Mouse (Mus musculus): ENCODE data around the gene Pitpnc1.

The Pitpnc1 gene

DNA sequence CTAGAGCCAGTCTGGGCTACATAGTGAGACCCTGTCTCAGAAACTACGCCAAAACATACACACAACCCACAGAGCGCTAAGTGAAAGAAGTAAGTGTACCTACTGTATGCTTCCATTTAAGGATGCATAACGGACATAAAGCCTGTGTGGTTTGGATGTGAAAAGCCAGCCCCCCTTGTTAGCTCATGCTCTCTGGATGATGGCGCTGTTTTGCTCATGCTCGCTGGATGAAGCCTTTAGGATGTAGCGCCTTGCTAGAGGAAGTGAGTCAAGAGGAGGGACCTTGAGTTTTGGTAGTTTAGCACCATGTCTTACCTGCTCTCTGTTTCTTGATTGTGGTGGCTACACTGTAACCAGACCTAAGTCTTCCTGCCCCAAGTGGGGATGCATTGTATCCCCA is 96.9 kb downstream of the Pitpnc1 start:
- DNase-seq (ENCODE audit: low spot score in 2 of 2), result no peak

DNA sequence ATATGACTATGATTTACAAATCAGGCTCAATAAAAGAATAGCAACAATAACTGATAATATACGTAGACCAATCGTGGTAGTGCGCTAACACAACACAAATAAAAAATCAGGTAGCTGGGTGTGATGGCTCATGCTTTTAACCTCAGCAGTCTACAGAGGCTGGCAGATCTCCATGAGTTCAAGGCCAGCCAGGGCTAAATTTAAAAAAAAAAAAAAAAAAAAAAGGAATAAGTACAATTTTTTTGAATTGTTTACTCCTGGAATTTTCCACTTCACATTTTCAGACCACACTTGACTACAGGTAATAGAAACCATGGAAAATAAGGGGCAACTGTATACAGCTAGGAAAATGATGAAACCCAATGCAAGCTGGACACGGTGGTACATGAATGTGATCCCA is 97.3 kb downstream of the Pitpnc1 start:
- no peak for DNase-seq (ENCODE audit: low spot score in 2 of 2)

DNA sequence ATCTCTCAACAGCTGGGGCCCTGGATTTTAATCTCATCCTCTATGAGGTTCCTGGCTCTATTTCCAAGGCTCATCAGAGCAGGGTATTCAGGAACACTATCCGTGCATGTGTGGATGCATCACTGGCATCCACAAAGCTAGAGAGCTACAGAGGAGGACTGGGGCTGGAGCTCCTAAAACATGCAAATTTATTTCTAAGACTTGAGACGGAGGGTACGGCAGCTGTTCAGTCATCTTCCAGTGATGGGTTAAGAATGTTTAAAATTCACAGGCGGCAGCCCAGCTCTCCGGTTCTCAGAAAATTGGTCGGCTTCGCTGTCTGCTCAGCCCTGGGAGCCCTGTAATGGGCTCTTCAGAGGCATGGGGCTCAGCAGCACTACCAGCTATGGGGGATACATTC is 97.8 kb downstream of the Pitpnc1 start:
- no peak for DNase-seq (ENCODE audit: low spot score in 2 of 2)

DNA sequence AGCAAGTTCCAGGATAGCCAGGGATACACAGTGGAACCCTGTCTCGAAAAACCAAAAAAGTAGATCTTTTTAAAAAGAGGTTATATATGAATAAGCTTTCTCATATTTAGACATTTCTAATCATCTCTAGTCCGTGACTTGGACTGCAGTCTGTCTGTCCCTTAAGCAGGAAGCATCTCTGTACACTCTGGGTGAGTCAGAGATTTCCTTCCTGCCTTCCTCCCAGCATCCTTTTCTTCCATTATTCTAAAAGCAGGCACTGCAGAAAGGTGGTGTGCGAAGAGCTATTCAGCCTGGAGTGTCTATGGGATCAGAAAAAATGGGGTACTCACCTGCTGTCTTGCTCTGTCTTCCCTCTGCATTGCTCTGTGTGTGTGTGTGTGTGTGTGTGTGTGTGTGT is 100.0 kb downstream of the Pitpnc1 start:
- no peak for DNase-seq (ENCODE audit: low spot score in 2 of 2)

DNA sequence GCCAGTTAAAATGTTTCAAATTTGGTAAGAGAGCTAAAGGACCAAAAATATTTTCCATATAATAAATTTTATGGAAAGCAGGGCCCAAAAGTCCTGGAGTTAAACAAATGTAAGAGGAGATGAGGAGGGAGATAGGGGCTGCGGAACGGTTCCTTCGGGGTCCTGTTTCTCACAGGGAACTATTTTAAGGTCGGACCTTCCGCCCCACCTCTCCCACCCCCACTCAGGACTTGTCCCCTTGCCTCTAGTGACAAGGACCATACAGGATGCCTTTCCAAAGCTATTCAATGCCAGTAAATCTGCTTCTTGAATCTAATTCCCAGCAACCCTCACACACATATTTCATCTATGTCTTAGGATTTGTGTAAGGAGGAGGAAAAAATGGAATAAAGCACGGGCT is 100.8 kb downstream of the Pitpnc1 start:
- no peak for DNase-seq (ENCODE audit: low spot score in 2 of 2)

DNA sequence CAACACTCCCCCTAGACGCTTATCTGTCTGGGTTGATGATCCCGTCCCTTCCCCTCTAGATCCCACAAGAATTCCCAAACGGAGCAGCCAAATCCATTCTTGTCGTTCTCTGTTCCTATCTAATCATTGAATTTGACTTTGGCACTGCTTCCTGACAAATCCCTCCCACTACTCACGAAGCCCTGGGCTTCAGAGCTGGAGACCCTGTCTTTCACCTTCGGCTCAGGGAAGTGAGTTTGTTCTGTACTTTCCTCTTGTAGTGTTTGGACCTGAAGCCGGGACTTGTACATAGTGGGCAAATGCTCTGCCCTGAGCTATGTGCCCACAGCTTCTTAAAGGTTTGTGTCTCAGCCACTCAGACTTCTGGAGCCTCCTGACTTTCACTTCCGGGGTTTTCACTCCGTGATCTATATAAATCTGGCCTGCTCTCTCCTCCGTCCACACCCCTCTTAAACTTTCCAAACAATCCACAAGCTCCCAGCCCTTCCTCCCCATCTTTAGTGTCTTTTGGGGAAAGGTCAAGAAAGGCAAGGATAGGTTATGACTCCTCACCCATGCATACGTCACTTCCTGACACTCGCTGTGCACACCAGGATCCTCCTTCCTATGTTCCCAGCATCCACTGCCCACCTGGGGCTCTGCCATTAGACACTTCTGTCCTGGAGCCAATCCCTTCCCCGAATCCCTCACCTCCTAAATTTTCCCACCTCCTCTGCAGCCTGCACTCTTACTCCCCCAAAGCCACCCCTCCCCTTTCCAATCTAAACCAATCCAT is 104.4 kb downstream of the Pitpnc1 start:
- DNase-seq (ENCODE audit: low spot score in 2 of 2), result no peak

- DNase-seq (ENCODE audit: low spot score in 2 of 2), result no peak
Observed at GRCm38 (mm10) chr11:107358695-107359094, 111.8 kb downstream of the Pitpnc1 start.

DNA sequence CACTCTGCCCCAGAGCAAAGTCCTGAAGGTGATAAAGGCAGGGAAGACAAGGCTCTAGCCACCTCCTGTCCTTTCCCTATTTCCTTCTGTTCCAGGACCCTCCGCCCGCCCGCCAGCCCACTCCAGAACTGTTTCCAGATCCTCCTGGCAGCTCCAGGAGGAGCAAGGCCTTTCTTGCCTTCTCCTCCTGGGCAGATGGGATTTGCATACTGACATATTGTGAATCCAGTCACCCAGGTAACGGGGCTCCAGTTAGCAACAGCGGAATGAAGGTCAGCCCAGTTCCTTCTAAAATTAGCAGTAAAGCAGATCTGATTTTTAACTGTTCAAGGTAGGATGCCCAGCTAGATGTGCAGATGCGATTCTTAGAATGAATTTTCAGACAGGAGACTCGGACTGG is 114.3 kb downstream of the Pitpnc1 start:
- no peak for DNase-seq (ENCODE audit: low spot score in 2 of 2)

DNA sequence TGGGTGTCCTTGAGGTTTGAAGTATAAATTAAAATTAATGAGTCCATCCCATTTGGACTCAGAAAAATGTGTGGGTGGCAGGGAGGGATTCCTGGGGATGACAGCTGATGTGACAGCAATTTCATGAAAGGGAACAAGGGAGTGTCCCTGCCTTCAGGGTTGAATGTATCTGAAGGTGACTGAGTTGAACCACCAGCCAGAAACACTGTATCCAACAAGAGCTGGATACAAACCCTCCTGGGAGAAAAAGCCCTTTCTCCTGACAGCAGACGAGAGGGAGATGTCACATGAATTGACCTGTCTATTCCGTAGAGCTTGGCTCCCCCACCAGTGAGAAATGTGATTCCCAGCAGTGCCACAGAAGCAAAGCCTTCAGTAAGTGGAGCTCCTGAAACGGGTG is 115.0 kb downstream of the Pitpnc1 start:
- DNase-seq (ENCODE audit: low spot score in 2 of 2), result no peak

- DNase-seq (ENCODE audit: low spot score in 2 of 2), result no peak
Observed at GRCm38 (mm10) chr11:107354499-107355143, 115.9 kb downstream of the Pitpnc1 start.

DNA sequence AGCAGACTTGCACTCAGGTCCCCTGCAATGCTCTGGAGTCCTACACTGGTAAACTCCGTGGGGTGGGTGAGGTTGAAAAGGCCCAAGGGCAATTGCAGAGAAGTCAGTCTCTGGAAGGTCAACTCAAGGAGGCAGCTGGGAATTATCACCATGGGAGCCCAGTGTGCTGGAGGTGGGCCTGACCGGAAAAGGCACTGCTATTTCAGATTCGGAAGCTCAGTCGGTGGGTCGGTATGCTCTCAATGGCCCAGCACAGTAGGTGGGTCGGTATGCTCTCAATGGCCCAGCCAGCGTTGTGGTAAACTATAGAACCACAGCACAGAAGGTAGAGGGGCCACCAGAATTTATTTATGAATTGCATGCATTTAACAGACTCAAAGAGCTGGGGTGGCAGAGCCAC is 117.9 kb downstream of the Pitpnc1 start:
- DNase-seq (ENCODE audit: low spot score in 2 of 2), result no peak

DNA sequence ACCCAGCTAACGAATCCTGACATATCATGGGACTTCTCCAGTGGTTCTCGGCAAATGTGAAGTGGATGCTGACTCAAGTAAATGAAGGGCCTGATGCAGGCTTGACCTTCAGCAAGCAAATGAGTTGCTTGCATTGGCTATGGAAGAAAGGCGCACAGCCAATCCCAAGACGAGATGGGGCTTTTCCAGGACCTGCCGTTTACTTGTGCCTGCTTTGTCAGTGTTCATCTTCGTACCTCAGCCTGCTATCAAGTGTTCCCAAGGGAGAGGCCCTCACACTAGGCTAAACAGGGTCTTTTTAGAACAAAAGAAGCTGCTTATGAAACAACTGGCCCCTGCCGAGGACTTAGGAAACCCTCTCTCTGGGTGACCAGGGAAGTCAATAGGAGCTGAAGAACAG is 120.7 kb downstream of the Pitpnc1 start:
- DNase-seq (ENCODE audit: low spot score in 2 of 2), result no peak

- no peak for DNase-seq (ENCODE audit: low spot score in 2 of 2)
Observed at GRCm38 (mm10) chr11:107343031-107343430, 127.5 kb downstream of the Pitpnc1 start.

DNA sequence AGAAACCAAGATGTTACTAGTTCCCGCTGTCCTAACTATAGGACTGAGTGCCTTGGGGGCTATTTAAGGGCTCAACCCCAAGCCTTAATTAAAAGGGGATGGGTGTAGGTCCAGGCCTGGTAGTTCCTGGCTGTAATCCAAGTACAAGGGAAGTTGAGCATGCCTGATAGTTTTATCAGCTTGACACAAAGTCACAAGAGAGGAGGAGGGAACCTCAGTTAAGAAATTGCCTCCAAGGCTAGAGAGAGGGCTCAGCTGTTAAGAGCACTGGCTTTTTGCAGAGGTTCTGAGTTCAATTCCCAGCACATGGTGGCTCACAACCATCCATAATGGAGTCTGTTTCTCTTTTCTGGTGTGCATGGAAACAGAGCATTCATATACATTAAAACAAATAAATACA is 128.1 kb downstream of the Pitpnc1 start:
- DNase-seq (ENCODE audit: low spot score in 2 of 2), result no peak

DNA sequence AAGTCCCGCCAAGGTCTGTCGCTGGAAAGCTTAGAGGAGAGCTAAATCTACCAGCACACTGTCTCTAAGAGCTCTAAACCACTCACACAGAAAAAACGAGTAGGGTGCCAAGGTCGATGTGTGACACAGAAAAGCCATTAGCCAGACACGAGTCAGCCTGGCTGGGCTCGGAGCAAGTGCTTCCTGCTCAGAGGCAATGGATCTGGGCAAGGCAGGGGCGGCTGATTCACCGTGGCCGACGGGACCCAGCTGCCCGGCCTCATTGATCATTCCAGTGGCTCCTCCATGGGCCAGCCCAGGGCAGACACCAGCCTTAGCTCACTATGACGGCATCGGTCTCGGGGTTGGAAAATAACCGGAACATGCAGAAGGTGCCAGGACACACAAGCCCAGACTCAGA is 129.2 kb downstream of the Pitpnc1 start:
- no peak for DNase-seq (ENCODE audit: low spot score in 2 of 2)

DNA sequence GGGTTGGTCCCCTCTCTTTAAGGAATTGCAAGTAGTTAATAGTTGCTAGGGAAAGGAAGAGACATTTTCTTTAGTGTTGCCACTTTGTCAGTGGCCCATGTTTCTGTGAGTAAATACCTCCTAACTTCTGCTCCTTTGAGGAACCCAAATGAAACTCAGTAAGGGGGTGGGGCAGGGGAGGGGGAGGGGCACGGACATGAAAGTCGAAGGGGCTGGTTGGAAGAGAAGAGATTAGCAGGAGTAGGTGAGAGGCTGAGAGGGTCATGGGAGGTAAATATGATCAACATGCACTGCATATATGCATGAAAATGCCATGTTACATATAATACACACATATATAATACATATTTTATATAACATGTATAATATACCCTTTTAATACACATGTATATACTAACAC is 129.7 kb downstream of the Pitpnc1 start:
- DNase-seq (ENCODE audit: low spot score in 2 of 2), result no peak

GRCm38 (mm10) chr11:107339224-107339805 is 131.2 kb downstream of the Pitpnc1 start:
- peak in 1 of 2 experiments; percentile 17 for DNase-seq (ENCODE audit: low spot score in 2 of 2)

- DNase-seq (ENCODE audit: low spot score in 2 of 2), result no peak
Observed at GRCm38 (mm10) chr11:107337391-107338148, 132.9 kb downstream of the Pitpnc1 start.

DNA sequence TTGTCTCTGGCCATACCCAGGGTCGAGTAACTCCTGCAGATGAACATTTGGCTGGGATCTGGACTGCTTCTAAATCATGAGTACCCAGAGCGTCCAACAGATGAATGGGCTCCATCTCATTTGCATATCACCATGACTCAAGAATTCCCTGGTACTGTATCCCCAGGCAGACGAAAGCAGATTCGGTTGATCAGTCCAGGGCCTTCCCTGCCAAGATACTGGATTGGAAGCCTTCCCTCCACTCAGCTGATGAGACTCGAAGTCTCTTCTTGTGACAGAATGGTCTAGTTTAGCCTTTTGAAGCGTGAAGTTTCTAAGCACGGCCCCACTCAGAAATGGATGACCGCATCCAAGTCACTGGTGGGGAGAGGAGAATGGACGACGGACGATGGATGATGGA is 134.7 kb downstream of the Pitpnc1 start:
- DNase-seq (ENCODE audit: low spot score in 2 of 2), result no peak

DNA sequence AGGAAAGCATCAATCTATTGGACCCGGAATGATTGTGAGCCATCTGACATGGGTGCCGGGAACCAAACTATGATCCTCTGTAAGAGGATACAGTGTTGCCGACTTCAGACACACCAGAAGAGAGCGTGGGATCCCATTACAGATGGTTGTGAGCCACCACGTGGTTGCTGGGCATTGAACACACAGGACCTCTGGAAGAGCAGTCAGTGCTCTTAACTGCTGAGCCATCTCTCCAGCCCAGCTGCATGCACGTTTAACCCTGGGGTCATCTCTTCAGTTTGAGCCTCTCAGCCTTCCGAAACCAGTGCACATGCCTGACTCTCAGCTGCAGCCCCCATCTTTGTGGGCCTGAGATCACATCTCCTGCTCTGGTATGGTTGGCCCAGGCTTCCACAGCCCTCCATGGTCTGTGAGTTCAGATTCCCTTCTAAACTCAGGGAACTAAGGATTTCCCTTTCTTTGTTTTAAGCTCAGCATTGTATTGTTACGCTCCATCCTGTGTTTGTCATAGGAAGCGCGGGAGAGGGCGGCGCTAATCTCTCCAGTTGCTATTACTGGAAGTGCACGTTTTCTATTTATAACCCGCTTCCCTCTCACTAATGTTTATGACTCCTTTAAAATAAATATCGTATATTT is 135.5 kb downstream of the Pitpnc1 start:
- no peak for DNase-seq (ENCODE audit: low spot score in 2 of 2)

- no peak for DNase-seq (ENCODE audit: low spot score in 2 of 2)
Observed at GRCm38 (mm10) chr11:107332905-107333304, 137.6 kb downstream of the Pitpnc1 start.

DNA sequence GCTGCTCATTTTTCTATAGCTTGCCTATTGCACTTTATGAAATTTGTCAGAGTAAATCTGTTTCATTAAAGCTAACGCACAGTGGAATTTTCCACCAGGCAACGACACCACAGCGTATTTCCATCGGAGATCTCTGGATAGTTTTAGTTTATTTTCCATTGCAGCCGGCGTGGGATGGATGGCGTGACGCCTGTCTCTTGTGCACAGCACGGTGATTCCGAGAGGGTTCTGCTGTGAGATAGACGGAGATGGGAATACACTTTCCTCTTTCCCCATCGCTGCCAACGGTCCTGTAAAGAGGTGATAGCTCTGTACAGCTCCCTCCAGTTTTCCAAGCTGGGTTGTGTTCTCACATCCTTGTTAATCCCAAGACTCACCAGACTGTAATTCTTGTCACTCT is 138.2 kb downstream of the Pitpnc1 start:
- no peak for DNase-seq (ENCODE audit: low spot score in 2 of 2)

All from spleen, postnatal 14 days (tissue).